Mouse (Mus musculus) small intestine, adult 2 months (tissue): ENCODE measurements around the gene Vps45. TPM values are rescaled to one million over a fixed set of nuclear protein-coding genes. Genes with fewer than 3 reads are reported as not detected.

Source experiments
- H3K27ac ChIP-seq: fragments of 200-500 bp; 2 replicates; pipeline ENCODE4 v1.5.1; 2012; ENCODE audit warnings: low read depth, low read length, control low read depth, inconsistent platforms; ENCODE audit not compliant: insufficient read depth
- H3K27me3 ChIP-seq: fragments of 200-500 bp; 2 replicates; pipeline ENCODE4 v1.6.1; 2012; ENCODE audit warnings: mild to moderate bottlenecking, moderate library complexity, low read length, inconsistent platforms; ENCODE audit not compliant: control insufficient read depth, insufficient read depth
- H3K36me3 ChIP-seq: fragments of 200-500 bp; 2 replicates; pipeline ENCODE4 v1.6.1; 2012; ENCODE audit warnings: mild to moderate bottlenecking, low read length, control low read depth, inconsistent platforms; ENCODE audit not compliant: control insufficient read depth, insufficient read depth
- H3K4me1 ChIP-seq: fragments of 200-500 bp; 2 replicates; pipeline ENCODE4 v1.6.1; 2012; ENCODE audit warnings: low read length, inconsistent platforms, mixed read lengths; ENCODE audit not compliant: control insufficient read depth, insufficient read depth, insufficient read length
- H3K4me3 ChIP-seq: fragments of 200-500 bp; 2 replicates; pipeline ENCODE4 v1.5.1; 2012; ENCODE audit warnings: low read depth, mild to moderate bottlenecking, control low read depth, inconsistent platforms, low read length, moderate library complexity
- CTCF ChIP-seq: fragments of 200-500 bp; IDR thresholded peaks from 2 replicates; pipeline ENCODE4 v1.5.1; 2012; ENCODE audit warnings: low read depth, mild to moderate bottlenecking, control low read depth, inconsistent platforms, low read length, moderate library complexity, mixed read lengths; ENCODE audit not compliant: insufficient replicate concordance, insufficient read length; ENCODE audit errors: extremely low read depth
- POLR2A ChIP-seq: fragments of 200-500 bp; IDR thresholded peaks from 2 replicates; pipeline ENCODE4 v1.6.1; 2012; ENCODE audit warnings: low read depth, mild to moderate bottlenecking, control low read depth, inconsistent platforms, low read length, moderate library complexity
- WGBS: fragments of 180-500 bp; shearing (Covaris S2); methylation state at CpG from one replicate; pipeline ENCODE4 v1.1.7; 2018; 5-methylcytosine and 5-hydroxymethylcytosine counted together
- polyA plus RNA-seq: library from polyadenylated mRNA; depleted of rRNA; stranded (reverse); fragments of >200 nt; gene quantifications from 2 replicates; pipeline ENCODE4 v1.2.3, GENCODE M21; 2012; rRNA removed

The Vps45 gene
- polyA plus RNA-seq, 1 experiment: 2.5 TPM

- Histone ChIP-seq H3K27ac (peak overlapping the region; percentile 93), H3K4me1 (peaks cover 2% of the 10 kb centered on the region; the same call in 1 of the 2 replicates), H3K27me3 (no peaks in the 10 kb centered on the region), H3K4me3 (peak overlapping the region; percentile 77), H3K36me3 (peaks cover 5% of the 10 kb centered on the region)
- under 1% methylated on average over 49 of the region's 49 CpGs for WGBS
- peak; percentile 38 for TF ChIP-seq POLR2A
- no peak for TF ChIP-seq CTCF
These were observed 107.3 kb downstream of the Vps45 start for GRCm38 (mm10) chr3:95950763-95951551.

Other genes with a start within 250 kb of the Vps45 start
- gene Rprd2, start 239.6 kb downstream of the Vps45 start, polyA plus RNA-seq: 5.2 and 8.8 TPM in 2 replicates
- 1.7 and 4.5 TPM in 2 replicates for gene Prpf3, start 202.6 kb downstream of the Vps45 start, polyA plus RNA-seq
- 39.5 and 51.8 TPM in 2 replicates for gene Mrps21, start 186.9 kb downstream of the Vps45 start, polyA plus RNA-seq
- 0.72 and 0.74 TPM in 2 replicates for gene Ciart, start 176.2 kb downstream of the Vps45 start, polyA plus RNA-seq
- 1.5 and 1.6 TPM in 2 replicates for gene BC028528, start 166.5 kb downstream of the Vps45 start, polyA plus RNA-seq
- gene Aph1a, start 164.5 kb downstream of the Vps45 start, polyA plus RNA-seq: 126 and 211 TPM in 2 replicates
- gene Car14, start 153.8 kb downstream of the Vps45 start, polyA plus RNA-seq: 0.75 and 0.81 TPM in 2 replicates
- gene Anp32e, start 129.2 kb downstream of the Vps45 start, polyA plus RNA-seq: 4.7 and 8.7 TPM in 2 replicates
- gene Plekho1, start 62.5 kb downstream of the Vps45 start, polyA plus RNA-seq: 10.8 and 31.3 TPM in 2 replicates
- gene Otud7b, start 46.1 kb upstream of the Vps45 start, polyA plus RNA-seq: 13.7 and 23.6 TPM in 2 replicates
- gene Mtmr11, start 103.5 kb upstream of the Vps45 start, polyA plus RNA-seq: 5.0 and 64.6 TPM in 2 replicates
- gene Sf3b4, start 113.9 kb upstream of the Vps45 start, polyA plus RNA-seq: 42.2 and 73.2 TPM in 2 replicates
- gene Sv2a, start 122.7 kb upstream of the Vps45 start, polyA plus RNA-seq: 0.85 and 1.4 TPM in 2 replicates
- gene Bola1, start 161.2 kb upstream of the Vps45 start, polyA plus RNA-seq: 62.0 and 66.0 TPM in 2 replicates
- gene Hist2h2ab, start 161.4 kb upstream of the Vps45 start, polyA plus RNA-seq: 3.4 and 9.2 TPM in 2 replicates
- 28.7 and 40.4 TPM in 2 replicates for gene Hist2h2ac, start 162.4 kb upstream of the Vps45 start, polyA plus RNA-seq
- 0.96 and 1.4 TPM in 2 replicates for gene Hist2h2be, start 162.7 kb upstream of the Vps45 start, polyA plus RNA-seq
- gene Hist2h3c2, start 180.7 kb upstream of the Vps45 start, polyA plus RNA-seq: 59.1 and 109 TPM in 2 replicates
- 248 and 339 TPM in 2 replicates for gene Hist2h2aa2, start 181.8 kb upstream of the Vps45 start, polyA plus RNA-seq
- 485 and 622 TPM in 2 replicates for gene Hist2h2aa1, start 187.0 kb upstream of the Vps45 start, polyA plus RNA-seq
- gene Hist2h3c1, start 188.2 kb upstream of the Vps45 start, polyA plus RNA-seq: not detected in 2 replicates
- gene Hist2h4, start 204.8 kb upstream of the Vps45 start, polyA plus RNA-seq: 4.2 and 6.3 TPM in 2 replicates
- gene Hist2h3b, start 210.2 kb upstream of the Vps45 start, polyA plus RNA-seq: 77.4 and 102 TPM in 2 replicates
- gene Hist2h2bb, start 211.3 kb upstream of the Vps45 start, polyA plus RNA-seq: 8.4 and 8.7 TPM in 2 replicates
- 1.8 and 2.4 TPM in 2 replicates for gene Fcgr1, start 235.5 kb upstream of the Vps45 start, polyA plus RNA-seq